Mouse (Mus musculus): ENCODE measurements around the gene Ing2.

DNA sequence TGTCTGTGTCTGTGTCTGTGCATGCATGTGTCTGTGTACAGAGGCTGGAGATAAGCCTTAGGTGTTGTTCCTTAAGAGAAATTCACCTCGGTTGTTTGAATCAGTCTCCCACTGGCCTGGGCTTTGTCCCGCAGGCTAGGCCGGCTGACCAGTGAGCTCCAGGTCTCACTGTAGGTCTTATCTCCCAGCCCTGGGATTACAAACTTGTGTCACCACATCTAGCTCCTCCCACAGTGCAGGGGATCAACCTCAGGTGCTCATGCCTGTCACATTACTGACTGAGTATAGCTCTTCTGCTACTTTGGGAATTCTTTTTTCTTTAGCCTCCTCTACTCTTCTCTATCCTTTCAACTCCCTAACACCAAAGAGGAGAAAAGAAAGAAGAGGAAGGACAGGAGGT is 20.9 kb downstream of the Ing2 start:
- no peak for TF ChIP-seq MAFK (IDR thresholded peaks at IDR 0.05; ENCODE audit: insufficient read depth, low read depth, low read length)
- no peak for TF ChIP-seq ZC3H11A (IDR thresholded peaks at IDR 0.05; ENCODE audit: borderline replicate concordance, low read depth, low read length)
- no peak for TF ChIP-seq ZNF384 (IDR thresholded peaks at IDR 0.05; ENCODE audit: low read depth, low read length)
- no peak for TF ChIP-seq HCFC1 (IDR thresholded peaks at IDR 0.05; ENCODE audit: borderline replicate concordance, insufficient read depth, low read length)
- TF ChIP-seq CHD2 (IDR thresholded peaks at IDR 0.05; ENCODE audit: low read depth, low read length), result no peak

Measured in ES-E14 (cell line).